Mouse (Mus musculus) heart, postnatal 25 days (tissue): ENCODE results near the gene Ifnz. TPM values are rescaled to one million over a fixed set of nuclear protein-coding genes. Genes with fewer than 3 reads are reported as not detected.

Source experiments
- total RNA-seq, 2 experiments: library from RNA; stranded (reverse); gene quantifications; 2 replicates each; pipeline ENCODE4 v1.2.3; 2021

Ifnz gene
- total RNA-seq, 2 experiments from 2014 or later, result 0.18 TPM; not detected in 1

Other genes starting within 250 kb of the Ifnz start
- gene Ifna15, start 223.9 kb upstream of the Ifnz start, total RNA-seq, result not detected
- gene Ifna14, start 210.3 kb upstream of the Ifnz start, total RNA-seq, result not detected
- not detected for gene Ifna9, start 189.7 kb upstream of the Ifnz start, total RNA-seq
- gene Ifna12, start 178.8 kb upstream of the Ifnz start, total RNA-seq, result not detected
- gene C87499, start 147.7 kb upstream of the Ifnz start, total RNA-seq, result not detected
- not detected for gene Ifna13, start 137.7 kb upstream of the Ifnz start, total RNA-seq
- not detected for gene Ifna16, start 105.2 kb upstream of the Ifnz start, total RNA-seq
- gene Ifna2, start 98.2 kb upstream of the Ifnz start, total RNA-seq, result not detected
- not detected for gene Ifnab, start 90.8 kb upstream of the Ifnz start, total RNA-seq
- under 1 TPM; 0.50 to 0.57 TPM for gene Gm26566, start 60.3 kb upstream of the Ifnz start, total RNA-seq
- 10 to 100 TPM; 67.0 to 74.9 TPM for gene Klhl9, start 59.7 kb upstream of the Ifnz start, total RNA-seq
- not detected for gene Gm13271, start 27.3 kb upstream of the Ifnz start, total RNA-seq
- gene Gm13283, start 22.0 kb upstream of the Ifnz start, total RNA-seq, result not detected
- gene Gm13290, start 8.3 kb upstream of the Ifnz start, total RNA-seq, result not detected
- gene Gm13289, start 5.2 kb upstream of the Ifnz start, total RNA-seq, result not detected
- not detected for gene Gm13272, start 2.3 kb upstream of the Ifnz start, total RNA-seq
- gene Gm13276, start 3.6 kb downstream of the Ifnz start, total RNA-seq, result not detected
- gene Gm13277, start 6.5 kb downstream of the Ifnz start, total RNA-seq, result not detected
- gene Gm13278, start 9.4 kb downstream of the Ifnz start, total RNA-seq, result not detected
- gene Gm13275, start 12.4 kb downstream of the Ifnz start, total RNA-seq, result not detected
- gene Gm13279, start 15.3 kb downstream of the Ifnz start, total RNA-seq, result not detected
- gene Gm13285, start 17.5 kb downstream of the Ifnz start, total RNA-seq, result under 1 TPM in 1 of 2 experiments, not detected in 1; 0.22 TPM
- gene Gm13287, start 21.1 kb downstream of the Ifnz start, total RNA-seq, result not detected
- gene Gm13288, start 23.4 kb downstream of the Ifnz start, total RNA-seq, result not detected
- not detected for gene Ifna7, start 34.1 kb downstream of the Ifnz start, total RNA-seq
- not detected for gene Ifna11, start 37.8 kb downstream of the Ifnz start, total RNA-seq
- gene Ifna6, start 45.3 kb downstream of the Ifnz start, total RNA-seq, result not detected
- not detected for gene Ifna5, start 53.4 kb downstream of the Ifnz start, total RNA-seq
- not detected for gene Ifna4, start 59.7 kb downstream of the Ifnz start, total RNA-seq
- gene Ifna1, start 68.0 kb downstream of the Ifnz start, total RNA-seq, result not detected
- not detected for gene Ifne, start 98.1 kb downstream of the Ifnz start, total RNA-seq